Mouse (Mus musculus): Measurements from ENCODE around the gene Nrxn2.

Nrxn2 gene

DNA sequence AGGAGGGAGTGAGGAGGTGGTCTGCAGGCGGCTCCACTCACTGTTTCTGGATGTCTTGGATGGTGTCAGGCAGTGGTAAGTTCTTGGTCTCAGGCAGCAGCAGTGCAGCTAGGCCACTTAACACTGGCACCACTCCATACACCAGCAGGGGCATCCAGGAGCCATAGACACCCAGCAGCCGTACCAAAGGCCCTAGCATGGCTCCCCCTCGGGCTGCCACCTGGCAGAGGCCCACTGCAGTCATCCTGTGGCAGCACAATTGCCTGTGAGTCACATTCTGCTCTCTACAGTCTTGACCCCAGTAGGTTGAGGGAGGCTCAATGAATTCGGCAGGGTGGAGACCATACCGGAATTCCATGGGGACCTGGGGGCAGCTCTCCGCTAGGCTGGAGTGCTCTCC lies 118.2 kb downstream of the Nrxn2 start:
- in situ Hi-C loops (cut with MboI, MseI) = no loop called here

DNA sequence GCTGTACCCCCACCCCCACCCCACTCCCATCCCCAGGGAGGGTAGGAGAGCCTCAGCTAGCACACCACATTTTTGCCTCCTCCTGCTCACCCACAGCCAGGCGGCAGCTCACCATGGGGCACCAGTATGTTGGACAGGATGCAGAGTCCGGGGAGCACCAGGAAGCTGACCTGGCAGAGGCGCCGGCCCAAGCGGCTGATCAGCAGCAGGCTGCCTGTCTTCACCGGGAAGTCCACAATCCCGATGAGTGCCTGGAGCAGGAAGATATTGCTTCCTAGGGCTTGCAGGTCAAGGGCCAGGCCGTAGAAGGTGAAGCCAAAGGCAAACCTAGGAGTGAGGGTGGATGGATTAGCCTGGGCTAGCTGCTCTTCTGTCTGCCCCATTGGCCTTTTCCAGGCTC lies 119.0 kb downstream of the Nrxn2 start:
- in situ Hi-C loops (cut with MboI, MseI) = no loop called here

DNA sequence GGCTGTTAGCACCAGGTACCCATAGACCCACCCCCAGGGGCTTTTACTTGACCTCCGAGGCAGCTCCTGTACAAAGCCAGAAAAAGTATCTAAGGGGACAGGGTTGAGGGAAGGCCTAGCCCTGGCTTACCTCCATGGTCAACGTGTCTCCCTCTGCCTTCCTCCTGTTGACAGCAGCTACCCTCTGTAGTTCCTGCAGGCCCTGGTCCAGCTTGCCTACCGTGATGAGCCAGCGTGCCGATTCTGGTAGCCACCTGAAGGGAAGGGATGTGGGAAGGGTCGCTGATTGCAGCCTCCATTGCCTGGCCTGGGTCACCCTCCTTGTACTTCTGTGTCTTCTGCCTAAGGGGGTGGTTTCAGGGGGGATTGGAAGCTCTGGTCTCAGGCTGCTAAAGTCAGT lies 120.0 kb downstream of the Nrxn2 start:
- in situ Hi-C loops (cut with MboI, MseI) = no loop called here

DNA sequence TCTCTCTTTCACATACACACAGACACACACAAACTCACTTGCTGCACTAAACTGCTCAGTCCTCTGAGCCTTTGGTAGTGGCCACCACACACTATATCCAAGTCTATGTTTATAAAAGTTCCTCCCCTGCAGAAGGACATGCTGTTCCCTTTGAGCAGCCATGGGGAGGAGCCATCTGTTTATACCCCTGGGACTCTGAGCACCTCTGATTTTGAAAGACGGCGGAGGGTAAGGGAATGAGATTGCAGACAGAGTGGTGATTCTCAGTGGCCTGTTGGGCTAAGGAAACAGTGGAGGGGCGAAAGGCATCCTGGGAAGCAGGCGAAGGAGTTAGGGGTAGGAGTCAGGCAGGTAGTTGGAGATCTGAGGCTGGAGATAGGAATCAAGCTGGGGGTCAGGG lies 121.1 kb downstream of the Nrxn2 start:
- in situ Hi-C loops (cut with MboI, MseI) = no loop called here

DNA sequence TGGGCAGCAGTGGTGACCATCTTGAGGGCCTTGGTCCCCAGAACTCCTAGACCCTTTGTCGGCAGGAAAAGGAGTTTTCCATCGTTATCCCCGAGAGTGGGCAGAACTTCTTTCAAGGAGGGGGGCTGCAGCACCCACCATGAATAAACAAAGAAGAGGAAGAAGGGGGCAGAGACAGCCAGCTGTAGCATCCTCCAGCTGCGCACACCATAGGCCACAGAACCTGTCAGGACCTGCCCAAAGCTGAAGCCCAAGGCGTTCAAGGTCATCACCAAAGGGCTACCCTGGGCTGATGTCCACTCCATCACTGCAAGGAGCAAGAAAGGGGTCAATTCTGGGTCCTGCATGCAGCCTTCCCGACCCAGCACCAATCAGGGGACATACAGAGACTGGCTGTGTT lies 121.7 kb downstream of the Nrxn2 start:
- in situ Hi-C loops (cut with MboI, MseI) = no loop called here

DNA sequence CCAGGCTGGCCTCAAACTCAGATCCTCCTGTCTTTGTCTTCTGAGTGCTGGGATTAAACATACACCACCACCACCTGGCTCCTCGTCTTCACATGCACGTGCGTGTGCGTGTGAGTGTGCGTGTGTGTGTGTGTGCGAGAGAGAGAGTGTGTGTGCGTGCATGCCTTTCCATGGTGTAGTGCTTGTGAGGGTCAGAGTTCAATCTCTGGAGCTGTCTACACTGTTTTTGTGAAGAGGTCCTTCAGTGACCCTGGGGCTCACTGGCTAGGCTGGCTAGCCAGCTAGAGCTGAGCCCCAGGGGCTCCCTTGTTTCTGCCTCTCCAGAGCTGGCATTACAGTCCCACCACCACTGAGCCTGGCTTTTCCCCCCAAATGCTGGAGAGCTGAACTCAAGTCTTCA lies 123.0 kb downstream of the Nrxn2 start:
- in situ Hi-C loops (cut with MboI, MseI) = no loop called here

DNA sequence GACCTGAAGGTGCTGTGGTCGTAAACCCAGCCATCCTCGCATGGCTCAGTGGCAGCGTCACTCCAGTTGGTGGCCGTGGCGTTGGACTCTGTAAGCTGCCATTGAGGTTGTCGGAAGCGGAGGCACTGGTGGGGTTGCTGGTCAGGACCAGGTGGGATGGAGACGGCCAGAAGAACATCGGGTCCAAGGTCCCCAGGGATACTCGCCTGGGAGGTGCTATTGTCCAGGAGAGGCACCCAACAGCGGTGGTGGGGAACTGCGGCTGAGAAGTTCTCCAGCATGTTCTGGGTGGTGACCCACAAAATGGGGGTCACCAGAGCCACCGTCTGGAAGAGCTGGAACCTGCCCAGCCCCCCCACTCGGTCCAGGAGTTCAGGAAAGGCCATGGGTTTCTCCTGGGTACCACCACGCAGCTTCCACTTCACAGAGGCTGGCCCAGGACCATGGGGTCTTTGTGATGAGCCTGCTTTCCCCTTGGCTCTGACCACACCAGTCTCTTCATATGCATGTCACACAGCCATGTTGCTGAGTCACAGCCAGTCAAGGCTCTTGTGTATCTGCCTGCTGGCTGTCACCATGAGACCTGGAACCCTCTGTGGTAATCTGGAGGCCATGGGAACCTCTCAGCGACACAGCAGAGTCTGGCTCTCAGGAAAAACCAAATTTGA lies 124.0 kb downstream of the Nrxn2 start, which contains the start of gene Slc22a12:
Gene Slc22a12, minus strand, starts transcription at position 666 of the 668 bp plus-strand sequence.
- in situ Hi-C loops (cut with MboI, MseI) = no loop called here

DNA sequence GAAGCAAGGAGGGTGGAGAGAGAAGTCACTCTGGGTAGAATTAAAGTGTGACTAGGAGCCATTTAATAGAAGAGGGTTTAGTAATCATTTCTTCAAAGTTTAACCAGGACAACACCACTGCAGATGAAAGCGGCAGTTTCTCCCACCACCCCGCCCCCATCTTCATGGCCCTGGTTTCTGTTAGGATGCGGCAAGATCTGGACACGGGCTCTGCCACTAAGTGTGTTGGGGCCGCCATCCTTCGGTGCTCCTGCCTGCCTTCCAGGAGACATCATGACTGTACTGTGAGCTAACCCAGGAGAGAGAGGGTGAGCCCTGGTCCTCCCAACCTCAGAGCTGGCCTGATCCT lies 124.5 kb downstream of the Nrxn2 start:
- in situ Hi-C loops (cut with MboI, MseI) = no loop called here

DNA sequence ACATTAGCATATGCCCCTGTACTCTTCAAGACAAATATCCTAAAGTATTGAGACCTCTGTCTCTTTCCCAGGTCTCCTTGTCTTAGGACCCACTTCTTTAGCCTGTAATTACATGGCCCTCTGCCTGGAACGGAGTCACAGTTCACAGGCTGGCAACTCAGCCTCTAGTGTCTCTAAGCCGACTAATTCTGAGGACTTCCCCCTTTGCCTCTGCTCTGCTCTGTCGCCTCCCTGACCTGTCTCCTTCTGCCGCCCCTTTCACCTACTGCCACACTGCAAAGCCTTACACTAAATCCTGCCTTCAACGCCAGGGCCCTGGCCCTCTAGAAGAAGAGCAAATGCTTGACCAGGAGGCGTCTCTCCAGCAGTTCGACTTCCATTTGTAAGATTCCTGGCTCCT lies 125.0 kb downstream of the Nrxn2 start:
- in situ Hi-C loops (cut with MboI, MseI) = no loop called here

DNA sequence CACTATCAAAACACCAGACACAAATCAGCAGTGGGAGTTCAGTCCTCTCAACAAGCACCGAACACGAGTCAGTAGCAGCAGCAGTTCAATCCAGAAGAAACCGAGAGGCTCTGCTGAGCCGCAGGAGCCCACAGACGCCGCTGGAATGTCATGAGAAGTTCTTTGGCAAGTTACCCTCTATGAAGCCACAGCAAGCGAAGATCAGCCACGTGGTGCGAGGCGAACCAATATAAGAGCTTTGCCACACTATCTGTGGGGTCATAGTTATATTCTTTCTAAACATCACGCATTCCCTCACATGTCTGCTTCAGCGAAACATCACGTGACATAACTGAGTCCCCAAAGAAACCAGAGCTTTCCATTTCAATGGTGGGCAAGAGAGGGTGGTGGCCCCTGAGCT lies 126.2 kb downstream of the Nrxn2 start:
- in situ Hi-C loops (cut with MboI, MseI) = no loop called here

DNA sequence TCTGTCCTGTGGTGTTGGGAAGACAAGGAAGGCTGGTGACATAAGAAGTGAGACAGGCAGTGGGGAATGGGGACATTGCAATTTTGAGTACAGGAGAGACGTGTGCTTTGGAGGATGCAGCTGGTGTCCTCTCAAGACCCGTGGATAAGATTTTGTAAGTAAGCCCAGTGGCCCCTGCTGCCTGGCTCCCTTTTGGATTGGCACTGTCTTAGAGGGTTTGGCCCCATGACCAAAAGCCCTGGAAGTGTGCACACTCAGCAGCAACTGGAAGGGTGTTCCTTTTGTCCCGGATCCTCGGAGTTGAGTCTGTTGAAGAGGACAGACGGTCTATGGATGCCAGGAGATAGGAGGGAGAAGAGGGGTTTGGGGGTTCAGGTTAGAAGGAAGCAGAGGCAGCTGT lies 127.0 kb downstream of the Nrxn2 start:
- in situ Hi-C loops (cut with MboI, MseI) = no loop called here

DNA sequence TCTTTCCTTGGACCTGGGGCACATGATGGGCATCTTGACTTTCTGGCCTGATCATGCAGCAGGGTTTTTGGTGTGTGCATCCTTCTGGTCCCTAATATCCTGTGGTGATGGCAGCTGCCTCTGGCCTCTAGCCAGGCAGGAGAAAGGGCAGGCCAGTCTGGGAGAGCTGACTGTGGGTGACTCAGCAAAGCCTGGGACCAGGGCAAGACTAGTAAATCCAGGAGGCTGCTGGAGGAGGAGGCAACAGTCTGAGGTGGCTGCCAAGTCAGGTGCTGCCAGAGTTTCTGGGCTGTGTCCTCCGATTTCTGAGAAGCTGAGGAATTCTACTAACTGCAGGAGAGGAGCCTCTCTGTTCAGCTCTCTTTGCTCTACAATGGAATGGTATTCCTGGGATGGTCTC lies 127.6 kb downstream of the Nrxn2 start:
- in situ Hi-C loops (cut with MboI, MseI) = no loop called here

DNA sequence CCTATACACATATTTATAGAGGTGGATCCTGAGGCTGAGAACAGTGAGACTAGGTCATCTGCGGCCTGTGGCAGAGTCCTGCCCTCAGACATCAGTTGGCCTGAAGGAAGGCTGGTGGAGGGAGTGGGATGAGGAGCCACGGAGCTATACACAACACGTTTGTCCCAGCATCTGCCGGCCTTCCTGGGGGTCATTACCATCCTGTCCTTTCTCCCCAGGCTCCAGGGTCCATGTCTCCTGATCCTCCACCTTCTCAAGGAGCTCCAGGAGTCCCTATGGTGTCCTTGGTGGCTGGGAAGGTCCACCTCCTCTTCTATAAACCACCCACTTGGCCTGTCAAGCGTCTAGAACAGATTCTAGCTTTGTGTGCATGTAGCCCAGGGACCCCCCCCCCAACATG lies 129.3 kb downstream of the Nrxn2 start:
- in situ Hi-C loops (cut with MboI, MseI) = no loop called here

DNA sequence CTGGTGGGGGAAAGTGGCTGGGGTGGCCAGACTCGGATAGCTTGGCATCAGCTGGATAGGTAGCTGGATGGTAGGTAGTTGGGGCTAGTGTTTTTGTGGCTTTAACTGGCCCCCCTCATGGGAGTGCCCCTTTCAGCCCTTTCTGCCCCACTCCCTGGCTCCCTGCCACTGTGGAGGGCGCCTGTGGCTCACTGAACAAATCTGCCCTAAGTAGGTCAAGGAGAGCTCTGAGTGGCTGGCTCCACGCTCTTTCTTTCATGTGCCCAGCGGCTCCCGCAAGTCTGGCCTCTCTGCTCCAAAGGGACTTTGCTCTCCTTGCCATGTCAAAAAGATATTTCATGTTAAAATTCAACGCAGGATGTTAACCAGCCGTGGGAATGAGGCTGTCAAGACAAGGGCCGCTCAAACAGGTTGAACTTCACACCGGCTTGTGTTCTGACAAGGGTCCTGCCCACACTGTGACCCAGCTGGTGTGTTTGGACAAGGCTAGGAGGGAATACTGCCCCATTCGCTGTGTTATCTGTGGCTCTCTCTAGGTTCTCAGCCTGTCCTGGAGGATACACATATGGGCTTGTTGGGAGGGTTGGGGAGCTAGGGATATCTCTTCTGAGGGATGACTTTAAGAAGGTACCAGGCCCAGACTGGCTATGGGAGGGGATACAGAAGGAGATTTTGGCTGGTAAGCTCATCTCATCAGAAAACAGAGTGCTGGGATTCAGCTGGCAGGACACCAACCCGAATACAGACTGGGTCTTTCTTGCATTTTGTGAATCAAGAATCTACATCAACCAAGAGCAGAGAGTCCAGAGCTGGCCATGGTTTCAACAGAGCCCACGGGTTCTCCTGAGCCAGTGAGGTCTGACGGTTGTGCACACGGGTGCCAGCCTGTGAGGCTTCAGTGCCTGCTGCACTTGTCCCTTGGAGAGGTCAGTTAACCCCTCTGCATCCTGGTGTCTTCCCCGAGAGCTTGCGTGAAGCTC lies 130.2 kb downstream of the Nrxn2 start:
- in situ Hi-C loops (cut with MboI, MseI) = no loop called here

DNA sequence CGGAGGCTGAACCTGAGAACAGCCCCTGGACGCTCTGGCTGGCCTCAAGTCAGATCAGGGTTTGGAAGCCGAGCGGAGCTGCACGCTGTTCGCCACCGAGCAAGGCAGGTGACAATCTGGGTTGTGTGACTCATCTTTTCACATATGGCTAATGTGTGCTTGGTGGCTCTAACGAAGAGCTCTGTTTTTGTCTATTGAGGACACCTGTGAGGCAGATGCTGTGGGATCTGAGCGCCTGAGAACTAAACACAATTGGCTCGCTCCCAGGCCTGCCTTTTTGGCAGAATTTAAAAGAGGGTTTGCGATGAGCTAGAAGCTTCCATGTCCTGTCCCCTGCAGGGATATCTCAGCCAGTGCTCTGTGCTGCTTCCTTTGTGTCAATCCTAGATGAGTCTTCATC lies 131.0 kb downstream of the Nrxn2 start:
- in situ Hi-C loops (cut with MboI, MseI) = no loop called here

DNA sequence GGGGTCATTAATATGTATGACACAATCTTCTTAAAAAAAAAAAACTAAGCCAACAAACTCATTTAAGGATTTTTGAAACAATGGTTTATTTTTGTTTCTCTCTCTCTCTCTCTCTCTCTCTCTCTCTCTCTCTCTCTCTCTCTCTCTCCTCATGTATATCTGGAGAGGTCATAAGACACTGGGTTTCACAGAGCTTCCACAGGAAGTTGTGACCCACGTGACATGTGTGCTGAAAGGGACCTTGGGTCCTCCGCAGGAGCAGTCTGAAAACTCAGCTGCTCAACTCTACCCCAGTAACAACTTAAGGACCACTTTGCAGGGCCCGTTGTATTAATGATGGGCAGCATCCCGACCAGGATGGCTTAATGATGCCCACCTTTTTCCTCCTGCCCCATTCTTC lies 132.7 kb downstream of the Nrxn2 start:
- in situ Hi-C loops (cut with MboI, MseI) = no loop called here

DNA sequence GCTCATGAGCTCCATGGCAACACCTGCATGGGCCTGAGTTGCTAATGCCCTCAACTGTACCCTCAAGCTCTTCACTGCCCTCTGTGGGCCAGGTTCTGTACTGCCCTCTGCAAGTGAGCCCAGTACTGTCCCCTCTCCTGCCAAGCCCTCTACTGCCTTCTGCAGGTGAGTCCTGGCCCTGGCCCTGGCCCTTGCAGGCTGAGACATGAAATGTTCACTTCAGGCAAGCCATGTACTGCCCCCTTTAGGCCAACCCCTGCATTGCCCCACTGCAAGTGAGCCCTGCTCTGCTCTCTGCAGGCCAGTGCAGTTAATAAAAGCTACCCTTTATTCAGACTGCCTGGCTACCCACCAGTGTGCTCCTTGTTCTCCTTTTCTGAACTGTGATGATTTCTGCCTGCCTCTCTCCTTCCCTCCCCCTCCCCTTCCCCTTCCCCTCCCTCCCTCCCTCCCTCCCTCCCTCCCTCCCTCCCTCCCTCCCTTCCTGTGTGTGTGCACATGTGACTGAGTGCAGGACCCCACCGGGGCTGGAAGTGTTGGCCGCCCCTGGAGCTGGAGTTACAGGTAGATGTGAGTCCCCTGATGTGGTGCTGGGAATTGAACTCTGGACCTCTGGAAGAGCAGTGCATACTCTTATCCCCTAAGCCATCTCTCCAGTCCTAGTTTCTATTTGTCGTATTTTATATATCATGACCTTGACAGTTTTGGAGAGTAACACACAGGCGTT lies 133.9 kb downstream of the Nrxn2 start:
- in situ Hi-C loops (cut with MboI, MseI) = no loop called here

DNA sequence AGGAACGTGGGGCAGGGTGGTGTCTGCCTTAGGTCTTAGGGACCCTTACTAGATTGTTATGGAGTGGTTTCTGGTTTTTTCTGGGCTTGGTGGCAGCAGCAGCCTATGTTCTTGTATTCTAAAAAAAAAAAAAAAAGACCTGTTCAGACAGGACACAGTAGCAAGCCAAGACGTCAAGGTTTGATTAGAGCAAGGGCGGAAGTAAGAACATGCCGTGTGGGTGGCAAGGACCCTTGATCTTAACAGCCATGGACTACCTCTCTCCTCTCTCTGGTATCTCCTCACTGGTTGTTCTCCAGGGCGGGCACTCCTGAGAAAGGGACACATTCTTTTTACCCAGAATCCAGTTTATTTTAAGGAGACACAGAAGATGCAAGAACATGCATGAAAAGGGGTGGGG lies 134.6 kb downstream of the Nrxn2 start:
- in situ Hi-C loops (cut with MboI, MseI) = no loop called here

DNA sequence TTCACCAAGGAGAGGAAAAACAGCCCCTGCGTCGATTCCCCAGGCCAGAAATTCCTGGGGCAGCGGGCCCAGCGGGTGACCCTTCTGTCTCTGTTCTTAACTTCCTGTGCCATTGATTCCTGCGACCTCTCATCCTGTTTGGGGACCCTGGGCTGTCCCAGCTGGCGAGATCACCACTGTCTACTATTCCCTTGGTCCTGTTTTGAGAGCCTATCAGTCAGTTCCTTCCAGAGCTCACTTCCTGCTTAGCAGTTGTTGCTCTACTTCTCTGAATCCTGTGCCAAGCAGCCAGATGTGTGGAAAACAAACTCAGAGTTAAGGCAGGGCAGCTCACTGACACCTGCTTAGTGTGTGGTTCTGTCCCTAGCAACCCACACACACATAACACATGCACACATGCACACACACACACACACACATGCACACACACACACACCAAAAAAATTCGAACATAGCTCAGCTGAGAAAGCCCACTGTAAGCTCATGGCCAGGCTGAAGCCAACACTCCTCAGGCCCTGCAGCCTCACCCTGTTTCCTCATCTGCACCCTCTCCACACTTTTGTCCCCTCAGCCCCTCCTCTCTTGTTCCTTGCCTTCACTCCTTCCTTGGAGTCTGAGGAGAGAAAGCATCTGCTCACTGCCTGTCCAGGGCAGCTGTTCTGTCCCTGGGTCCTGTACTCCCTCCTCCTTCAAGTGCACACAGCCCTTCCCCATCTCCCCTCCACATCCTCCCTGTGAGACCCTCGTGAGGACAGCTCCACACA lies 135.5 kb downstream of the Nrxn2 start:
- in situ Hi-C loops (cut with MboI, MseI) = no loop called here

DNA sequence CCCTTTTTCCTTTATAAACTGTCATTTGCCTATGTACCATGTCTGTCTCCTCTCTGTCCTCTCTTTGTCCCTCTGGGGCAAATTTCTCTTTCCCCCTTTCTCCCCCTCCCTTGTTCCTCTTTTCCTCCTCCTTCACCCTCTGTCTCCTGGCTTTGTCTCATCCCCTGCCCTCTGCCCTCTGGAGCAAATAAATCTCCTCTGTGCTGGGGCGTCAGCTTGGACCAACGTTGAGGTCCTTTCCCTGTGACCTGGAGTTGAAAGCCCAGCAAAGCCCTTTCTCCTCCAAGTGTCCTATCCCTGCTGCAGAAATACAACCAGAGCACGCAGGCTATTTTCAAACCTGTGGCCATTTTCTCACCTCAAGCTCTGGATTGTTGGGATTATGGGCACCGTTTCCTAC lies 141.0 kb downstream of the Nrxn2 start:
- in situ Hi-C loops (cut with MboI, MseI) = no loop called here

DNA sequence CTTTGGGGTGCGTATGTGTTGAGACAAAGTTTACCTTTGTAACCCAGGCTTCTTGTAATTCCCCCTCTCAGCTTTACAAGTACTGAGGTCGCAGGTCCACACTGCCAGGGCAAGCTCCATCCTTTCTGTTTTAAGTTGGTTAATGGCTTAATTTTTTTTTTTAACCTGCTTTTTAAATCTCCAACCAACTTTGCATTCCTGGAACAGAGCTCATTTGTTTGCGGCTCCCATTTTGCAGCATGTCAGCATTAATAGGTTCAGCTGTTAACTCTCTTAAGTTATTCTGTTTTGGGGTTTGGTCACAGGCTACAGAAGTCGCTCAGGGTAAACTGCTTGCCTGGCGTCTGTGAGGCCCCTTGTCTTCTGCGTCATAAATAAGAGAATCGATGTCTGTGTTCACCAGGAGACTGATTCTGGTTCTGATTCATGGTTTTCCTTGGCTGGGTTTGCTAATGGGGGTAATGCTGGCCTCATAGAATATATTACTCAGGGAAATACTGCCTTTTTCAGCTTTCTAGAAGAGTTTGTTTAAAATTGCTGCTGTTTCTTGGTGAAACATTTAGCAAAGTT lies 141.8 kb downstream of the Nrxn2 start:
- in situ Hi-C loops (cut with MboI, MseI) = no loop called here

Measured in T-helper 2 cell (primary cell).